Mouse (Mus musculus) MEL (cell line): ENCODE results near the gene Apbb1ip. TPM values are rescaled to one million over a fixed set of nuclear protein-coding genes. Genes with fewer than 3 reads are reported as not detected.

Source experiments
- DNase-seq: peaks from one replicate; pipeline ENCODE4 v3.0.0; 2011; ENCODE audit warnings: low read depth, low spot score
- H3K27ac ChIP-seq: 2 replicates; pipeline ENCODE4 v1.5.1; 2012; ENCODE audit warnings: low read depth, mild to moderate bottlenecking, control low read depth, low read length, moderate library complexity; ENCODE audit not compliant: control insufficient read depth
- H3K27me3 ChIP-seq, 2 experiments: fragments of 150-350 bp in 1 of 2; sonication (generic) in 1 of 2; 2 replicates each; pipeline ENCODE4 v1.6.1; 2012; ENCODE audit warnings: low read length in 2 of 2, mild to moderate bottlenecking in 2 of 2, improper control_type of control experiment in 1 of 2, moderate library complexity in 1 of 2; ENCODE audit not compliant: insufficient read depth in 2 of 2, control insufficient read depth in 1 of 2
- H3K36me3 ChIP-seq, 2 experiments: 2 replicates each; pipeline ENCODE4 v1.6.1; 2012 to 2014; ENCODE audit warnings: low read length in 2 of 2, improper control_type of control experiment in 1 of 2, inconsistent platforms in 1 of 2, mild to moderate bottlenecking in 1 of 2; ENCODE audit not compliant: insufficient read depth in 2 of 2, control insufficient read depth in 1 of 2
- H3K4me1 ChIP-seq, 2 experiments: fragments of 150-350 bp in 1 of 2; sonication (generic) in 1 of 2; 2 replicates each; pipeline ENCODE4 v1.6.1; 2012; ENCODE audit warnings: low read length in 2 of 2, improper control_type of control experiment in 1 of 2, mild to moderate bottlenecking in 1 of 2; ENCODE audit not compliant: insufficient read depth in 2 of 2, control insufficient read depth in 1 of 2
- H3K4me3 ChIP-seq, 2 experiments: fragments of 150-350 bp in 1 of 2; sonication (generic) in 1 of 2; 2 replicates each; pipeline ENCODE4 v1.5.1; 2012; ENCODE audit warnings: low read depth in 2 of 2, low read length in 2 of 2, mild to moderate bottlenecking in 2 of 2, moderate library complexity in 2 of 2, control low read depth in 1 of 2, improper control_type of control experiment in 1 of 2; ENCODE audit not compliant: control insufficient read depth in 1 of 2, insufficient read depth in 1 of 2
- H3K79me2 ChIP-seq: 2 replicates; pipeline ENCODE4 v1.6.1; 2012; ENCODE audit warnings: mild to moderate bottlenecking, low read length, moderate library complexity; ENCODE audit not compliant: control insufficient read depth, poor library complexity, insufficient read depth
- H3K9ac ChIP-seq: 2 replicates; pipeline ENCODE4 v1.6.1; 2012; ENCODE audit warnings: low read depth, mild to moderate bottlenecking, control low read depth, low read length, moderate library complexity; ENCODE audit not compliant: control insufficient read depth, poor library complexity, severe bottlenecking
- H3K9me3 ChIP-seq: fragments of 150-350 bp; sonication (generic); replicated peaks from 2 replicates; pipeline ENCODE4 v1.6.1; 2012; ENCODE audit warnings: mild to moderate bottlenecking, low read length, improper control_type of control experiment, moderate library complexity; ENCODE audit not compliant: insufficient read depth
- CHD1 ChIP-seq: IDR thresholded peaks from 2 replicates; pipeline ENCODE4 v1.6.1; 2012; ENCODE audit warnings: low read depth, mild to moderate bottlenecking, inconsistent platforms, low read length, improper control_type of control experiment
- CHD2 ChIP-seq: IDR thresholded peaks from 2 replicates; pipeline ENCODE4 v1.6.1; 2011; ENCODE audit warnings: low read length, improper control_type of control experiment
- CTCF ChIP-seq, 3 experiments: IDR thresholded peaks in 2 of 3; conservative IDR thresholded peaks in 1 of 3; 2 replicates each; pipeline ENCODE4 v1.5.1; 2011 to 2012; ENCODE audit warnings: low read length in 3 of 3, low read depth in 2 of 3, mild to moderate bottlenecking in 2 of 3, improper control_type of control experiment in 1 of 3, inconsistent platforms in 1 of 3, mixed read lengths in 1 of 3, moderate library complexity in 1 of 3; ENCODE audit not compliant: control insufficient read depth in 1 of 3, insufficient read depth in 1 of 3, poor library complexity in 1 of 3, severe bottlenecking in 1 of 3
- E2F4 ChIP-seq: IDR thresholded peaks from 2 replicates; pipeline ENCODE4 v1.6.1; 2011; ENCODE audit warnings: low read depth, low read length, improper control_type of control experiment, borderline replicate concordance
- ELF1 ChIP-seq: IDR thresholded peaks from 2 replicates; pipeline ENCODE4 v1.6.1; 2014; ENCODE audit warnings: low read depth, mild to moderate bottlenecking, inconsistent platforms, low read length, improper control_type of control experiment, moderate library complexity
- ETS1 ChIP-seq: IDR thresholded peaks from 2 replicates; pipeline ENCODE4 v1.6.1; 2012; ENCODE audit warnings: low read depth, mild to moderate bottlenecking, inconsistent platforms, low read length, improper control_type of control experiment, moderate library complexity
- GABPA ChIP-seq: IDR thresholded peaks from 2 replicates; pipeline ENCODE4 v1.6.1; 2012; ENCODE audit warnings: low read depth, mild to moderate bottlenecking, inconsistent platforms, low read length, improper control_type of control experiment, moderate library complexity
- JUND ChIP-seq: IDR thresholded peaks from 2 replicates; pipeline ENCODE4 v1.6.1; 2011; ENCODE audit warnings: low read depth, mild to moderate bottlenecking, improper control_type of control experiment, low read length
- MAX ChIP-seq: IDR thresholded peaks from 2 replicates; pipeline ENCODE4 v1.6.1; 2011; ENCODE audit warnings: low read length, improper control_type of control experiment
- MXI1 ChIP-seq: IDR thresholded peaks from 2 replicates; pipeline ENCODE4 v1.6.1; 2011; ENCODE audit warnings: mild to moderate bottlenecking, low read depth, low read length, improper control_type of control experiment
- MYB ChIP-seq: IDR thresholded peaks from 2 replicates; pipeline ENCODE4 v1.6.1; 2011; ENCODE audit warnings: mild to moderate bottlenecking, low read depth, low read length, improper control_type of control experiment
- MYC ChIP-seq: IDR thresholded peaks from 2 replicates; pipeline ENCODE4 v1.6.1; 2011; ENCODE audit warnings: low read depth, mild to moderate bottlenecking, low read length, improper control_type of control experiment, moderate library complexity
- POLR2A ChIP-seq, 2 experiments: IDR thresholded peaks; 2 replicates each; pipeline ENCODE4 v1.6.1; 2011 to 2012; ENCODE audit warnings: low read length in 2 of 2, mild to moderate bottlenecking in 2 of 2, control low read depth in 1 of 2, improper control_type of control experiment in 1 of 2, low read depth in 1 of 2, moderate library complexity in 1 of 2; ENCODE audit not compliant: control insufficient read depth in 1 of 2, insufficient read depth in 1 of 2, poor library complexity in 1 of 2
- POLR2AphosphoS5 ChIP-seq: IDR thresholded peaks from 2 replicates; pipeline ENCODE4 v1.6.1; 2012; ENCODE audit warnings: low read depth, borderline replicate concordance, mild to moderate bottlenecking, inconsistent platforms, low read length, moderate library complexity, mixed read lengths
- RAD21 ChIP-seq: IDR thresholded peaks from 2 replicates; pipeline ENCODE4 v1.6.1; 2011; ENCODE audit warnings: mild to moderate bottlenecking, low read depth, low read length, improper control_type of control experiment
- SIN3A ChIP-seq: IDR thresholded peaks from 2 replicates; pipeline ENCODE4 v1.6.1; 2012; ENCODE audit warnings: low read length, improper control_type of control experiment, inconsistent platforms
- TCF12 ChIP-seq: IDR thresholded peaks from 2 replicates; pipeline ENCODE4 v1.6.1; 2014; ENCODE audit warnings: low read depth, mild to moderate bottlenecking, inconsistent platforms, low read length, improper control_type of control experiment, moderate library complexity
- UBTF ChIP-seq: IDR thresholded peaks from 2 replicates; pipeline ENCODE4 v1.6.1; 2012; ENCODE audit warnings: low read depth, mild to moderate bottlenecking, inconsistent platforms, low read length, improper control_type of control experiment, moderate library complexity, borderline replicate concordance; ENCODE audit not compliant: insufficient read depth
- USF1 ChIP-seq: IDR thresholded peaks from 2 replicates; pipeline ENCODE4 v1.6.1; 2014; ENCODE audit warnings: low read depth, mild to moderate bottlenecking, inconsistent platforms, low read length, improper control_type of control experiment, moderate library complexity
- ZNF384 ChIP-seq: IDR thresholded peaks from 2 replicates; pipeline ENCODE4 v1.6.1; 2012; ENCODE audit warnings: low read depth, mild to moderate bottlenecking, inconsistent platforms, low read length, improper control_type of control experiment
- polyA plus RNA-seq, 2 experiments: library from polyadenylated mRNA; stranded (reverse) in 1 of 2; unstranded in 1 of 2; fragments of >175 nt in 1 of 2; fragments of >200 nt in 1 of 2; gene quantifications; 2 replicates each; pipeline versions ENCODE4 v1.2.1 to v1.2.4; 2012; ENCODE audit warnings: low replicate concordance in 2 of 2, low read depth in 1 of 2; ENCODE audit not compliant: insufficient read length in 2 of 2, insufficient read depth in 1 of 2, missing spikeins in 1 of 2
- total RNA-seq: library from RNA; depleted of rRNA; stranded (reverse); fragments of 300-350 nt; gene quantifications from 2 replicates; pipeline ENCODE4 v1.2.3, GENCODE M21; 2012

The Apbb1ip gene
- total and polyA plus RNA-seq, 3 experiments = 7.4 to 60.7 TPM; not detected in 1

DNA sequence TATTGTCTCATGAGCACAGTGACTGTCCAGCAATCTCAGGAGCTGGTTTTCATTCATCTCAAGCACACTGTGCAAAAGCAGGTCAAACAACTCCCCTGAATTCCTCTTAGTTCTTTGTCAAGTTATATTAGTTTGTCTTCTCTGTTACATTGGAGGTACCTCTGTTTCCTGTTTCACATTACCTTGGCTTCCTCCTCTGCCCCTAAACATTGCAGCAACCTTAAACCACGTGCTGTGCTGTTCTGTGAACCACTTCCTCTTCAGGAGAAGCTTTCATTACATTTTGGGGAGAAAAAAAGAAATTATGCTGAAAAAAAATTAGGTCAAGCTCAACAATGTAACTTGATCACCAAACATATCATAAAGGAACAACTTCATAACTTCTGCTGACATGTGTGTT lies 33.4 kb downstream of the Apbb1ip start:
- no peaks in the 10 kb centered on the region for H3K9me3 ChIP-seq
- TF ChIP-seq MYB (no peak), USF1 (peak; percentile 83), ETS1 (0 out of 2 replicates have a peak, but pooled peaks have one; percentile 9), MXI1 (peak; percentile 95), TCF12 (no peak), ELF1 (peak; percentile 21; the same call in 1 of the 2 replicates), MAX (peak; percentile 94), SIN3A (peak; percentile 68; the same call in 1 of the 2 replicates), MYC (peak; percentile 94), ZNF384 (0 out of 2 replicates have a peak, but pooled peaks have one; percentile 27)
- TF ChIP-seq, all 39 proteins: peak for 8
- Histone ChIP-seq H3K27ac (peak overlapping the region; percentile 61), H3K36me3 (peaks cover 4 to 41% of the 10 kb centered on the region in 2 experiments; a peak in 3 of 4 replicates), H3K4me1 (peaks cover 9 to 19% of the 10 kb centered on the region in 2 experiments), H3K9ac (0 out of 2 replicates have a peak overlapping the region, but pooled peaks have one; percentile 13), H3K27me3 (no peaks in the 10 kb centered on the region), H3K4me3 (no peak overlapping the region), H3K79me2 (peaks cover 20% of the 10 kb centered on the region)
- DNase-seq = peak; percentile 74

DNA sequence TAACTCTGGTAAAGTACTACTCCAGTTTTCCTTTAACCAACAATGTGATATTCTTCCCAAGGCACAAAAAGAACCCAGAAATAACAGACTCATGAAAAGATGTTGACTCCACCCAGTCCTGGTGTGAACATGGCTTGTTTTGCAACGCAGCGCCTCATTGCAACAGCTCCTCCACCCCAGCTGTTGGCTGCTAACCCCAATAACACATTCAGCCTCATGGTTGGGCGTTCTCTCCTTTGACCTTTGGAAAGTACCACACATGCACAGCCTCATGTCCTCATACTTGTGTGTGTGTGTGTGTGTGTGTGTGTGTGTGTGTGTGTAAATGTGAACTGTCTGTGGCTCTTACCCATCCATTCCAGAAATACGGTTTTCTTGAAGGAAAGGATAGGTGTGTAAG lies 37.0 kb downstream of the Apbb1ip start:
- Histone ChIP-seq H3K9ac (no peak overlapping the region), H3K36me3 (peaks cover 3 to 49% of the 10 kb centered on the region in 2 experiments), H3K4me3 (no peak overlapping the region), H3K79me2 (peaks cover 16% of the 10 kb centered on the region), H3K27me3 (no peaks in the 10 kb centered on the region), H3K9me3 (no peaks in the 10 kb centered on the region), H3K4me1 (peaks cover 13 to 25% of the 10 kb centered on the region in 2 experiments), H3K27ac (no peak overlapping the region)
- no peak for DNase-seq
- no peak for TF ChIP-seq CTCF (IDR thresholded peaks at IDR 0.05 in 2 of 3, conservative IDR thresholded peaks at IDR 0.05 in 1 of 3; ENCODE audit: control insufficient read depth in 1 of 3, insufficient read depth in 1 of 3, low read depth in 2 of 3, low read length in 3 of 3, poor library complexity in 1 of 3, severe bottlenecking in 1 of 3)
- no peak for TF ChIP-seq MYC
- TF ChIP-seq CHD2 = no peak
- no peak for TF ChIP-seq POLR2AphosphoS5
- TF ChIP-seq UBTF = no peak
- no peak for TF ChIP-seq CHD1
- TF ChIP-seq RAD21 = no peak
- no peak for TF ChIP-seq E2F4
- no peak for TF ChIP-seq POLR2A (IDR thresholded peaks at IDR 0.05; ENCODE audit: control insufficient read depth in 1 of 2, insufficient read depth in 1 of 2, low read depth in 1 of 2, low read length in 2 of 2, poor library complexity in 1 of 2)
- no peak for TF ChIP-seq GABPA
- no peak for TF ChIP-seq JUND
